Mouse (Mus musculus): ENCODE results near the gene 4930578G10Rik. TPM values are rescaled to one million over a fixed set of nuclear protein-coding genes. Genes with fewer than 3 reads are reported as not detected.

Gene 4930578G10Rik
- total and polyA plus RNA-seq, 3 experiments = 0.22 TPM; not detected in 2

DNA sequence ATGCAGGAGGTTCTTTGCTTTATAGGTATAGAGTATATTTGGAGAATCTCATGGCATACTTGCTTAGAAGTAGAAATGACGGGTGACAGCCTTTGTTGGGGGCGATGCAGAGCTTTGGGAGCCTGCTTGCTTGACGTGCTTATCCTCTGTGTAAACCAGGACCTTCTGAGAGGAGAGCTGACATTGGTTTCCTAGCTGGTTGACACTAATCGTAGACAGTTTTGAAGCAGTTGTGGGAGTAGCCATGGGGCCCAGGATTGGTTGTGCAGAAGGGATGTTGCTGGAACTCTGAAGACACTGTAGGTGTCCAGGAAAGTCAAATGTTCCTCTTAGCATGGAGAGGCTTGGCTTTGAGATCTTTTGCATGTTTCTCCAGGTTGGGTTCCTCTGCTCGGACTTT is 132.8 kb downstream of the 4930578G10Rik start:
- Histone ChIP-seq H3K36me3 (replicated peaks) (peaks cover 20% of the 10 kb centered on the region), H3K4me3 (ENCODE audit: low read depth, low read length) (peak overlapping the region; percentile 55; the same call in 1 of the 2 replicates), H3K27me3 (ENCODE audit: insufficient read depth, low read length) (no peaks in the 10 kb centered on the region), H3K9me3 (replicated peaks) (no peaks in the 10 kb centered on the region), H3K4me1 (ENCODE audit: insufficient read depth, low read depth, low read length) (peaks cover 89% of the 10 kb centered on the region)
- TF ChIP-seq TAL1 (conservative IDR thresholded peaks at IDR 0.05; ENCODE audit: low read depth, low read length) = no peak
- no peak for TF ChIP-seq GATA1 (IDR thresholded peaks at IDR 0.05; ENCODE audit: borderline replicate concordance, low read length)
- TF ChIP-seq POLR2AphosphoS5 (IDR thresholded peaks at IDR 0.05; ENCODE audit: insufficient replicate concordance, low read depth, low read length) = no peak
- TF ChIP-seq CTCF (IDR thresholded peaks at IDR 0.05; ENCODE audit: low read depth, low read length) = no peak
- TF ChIP-seq GATA2 (IDR thresholded peaks at IDR 0.05; ENCODE audit: borderline replicate concordance, low read depth, low read length) = no peak
- ATAC-seq (ENCODE audit: extremely low read depth, insufficient number of reproducible peaks, low FRiP score, poor library complexity, severe bottlenecking) = no peak
- DNase-seq (ENCODE audit: low spot score) = no peak

DNA sequence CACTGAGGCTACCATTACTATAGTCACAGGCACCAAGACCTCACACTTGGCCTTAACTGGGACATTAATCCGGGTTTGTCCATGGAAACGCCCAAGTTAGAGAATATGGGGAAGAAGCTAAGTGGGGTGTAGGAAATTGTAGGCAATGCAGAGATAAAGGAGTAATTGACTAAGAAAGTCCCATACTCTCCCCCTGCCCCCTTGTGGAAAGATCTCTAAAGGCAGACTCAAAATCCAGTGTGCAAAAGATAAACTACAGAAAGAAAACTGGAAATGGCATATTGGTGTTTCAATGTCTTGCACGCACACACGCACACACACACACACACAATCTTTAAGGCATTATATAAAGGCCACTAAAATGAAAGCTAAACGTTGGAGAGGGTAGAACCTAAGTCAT is 135.4 kb downstream of the 4930578G10Rik start:
- H3K27me3 ChIP-seq (ENCODE audit: insufficient read depth, low read length) = no peaks in the 10 kb centered on the region
- peaks cover 88% of the 10 kb centered on the region for H3K4me1 ChIP-seq (ENCODE audit: insufficient read depth, low read depth, low read length)
- H3K4me3 ChIP-seq (ENCODE audit: low read depth, low read length) = peak overlapping the region; percentile 39; the same call in 1 of the 2 replicates
- no peaks in the 10 kb centered on the region for H3K9me3 ChIP-seq (replicated peaks)
- no peak for ATAC-seq (ENCODE audit: extremely low read depth, insufficient number of reproducible peaks, low FRiP score, poor library complexity, severe bottlenecking)
- DNase-seq (ENCODE audit: low spot score) = no peak
- TF ChIP-seq TAL1 (conservative IDR thresholded peaks at IDR 0.05; ENCODE audit: low read depth, low read length) (no peak), CTCF (IDR thresholded peaks at IDR 0.05; ENCODE audit: low read depth, low read length) (no peak), GATA2 (IDR thresholded peaks at IDR 0.05; ENCODE audit: borderline replicate concordance, low read depth, low read length) (no peak), GATA1 (IDR thresholded peaks at IDR 0.05; ENCODE audit: borderline replicate concordance, low read length) (no peak), POLR2AphosphoS5 (IDR thresholded peaks at IDR 0.05; ENCODE audit: insufficient replicate concordance, low read depth, low read length) (no peak)
- peaks cover 36% of the 10 kb centered on the region for H3K36me3 ChIP-seq (replicated peaks)

DNA sequence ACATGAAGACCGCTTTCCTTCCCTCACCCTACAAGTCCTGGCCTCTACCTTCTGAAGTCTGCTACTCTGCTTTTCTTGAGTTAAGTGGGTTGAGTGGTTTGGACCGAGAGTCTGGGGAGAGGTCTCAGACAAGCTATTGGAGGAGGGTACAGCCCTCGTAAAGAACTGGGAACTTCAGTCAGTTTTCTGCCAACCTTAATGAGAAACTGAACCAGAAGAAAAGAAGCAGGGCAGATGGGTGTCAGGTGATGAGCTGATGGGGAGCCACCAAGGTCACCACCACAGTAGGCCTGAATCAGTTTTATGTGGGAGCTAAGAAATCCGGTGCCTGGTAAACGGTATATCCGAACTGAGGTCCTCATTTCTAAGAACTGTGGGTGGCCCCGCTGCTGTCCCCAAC is 136.8 kb downstream of the 4930578G10Rik start:
- Histone ChIP-seq H3K4me3 (ENCODE audit: low read depth, low read length) (no peak overlapping the region; the same call in 1 of the 2 replicates), H3K9me3 (replicated peaks) (no peaks in the 10 kb centered on the region), H3K36me3 (replicated peaks) (peaks cover 46% of the 10 kb centered on the region), H3K4me1 (ENCODE audit: insufficient read depth, low read depth, low read length) (peaks cover 83% of the 10 kb centered on the region), H3K27me3 (ENCODE audit: insufficient read depth, low read length) (no peaks in the 10 kb centered on the region)
- no peak for TF ChIP-seq GATA2 (IDR thresholded peaks at IDR 0.05; ENCODE audit: borderline replicate concordance, low read depth, low read length)
- DNase-seq (ENCODE audit: low spot score) = no peak
- ATAC-seq (ENCODE audit: extremely low read depth, insufficient number of reproducible peaks, low FRiP score, poor library complexity, severe bottlenecking) = no peak

DNA sequence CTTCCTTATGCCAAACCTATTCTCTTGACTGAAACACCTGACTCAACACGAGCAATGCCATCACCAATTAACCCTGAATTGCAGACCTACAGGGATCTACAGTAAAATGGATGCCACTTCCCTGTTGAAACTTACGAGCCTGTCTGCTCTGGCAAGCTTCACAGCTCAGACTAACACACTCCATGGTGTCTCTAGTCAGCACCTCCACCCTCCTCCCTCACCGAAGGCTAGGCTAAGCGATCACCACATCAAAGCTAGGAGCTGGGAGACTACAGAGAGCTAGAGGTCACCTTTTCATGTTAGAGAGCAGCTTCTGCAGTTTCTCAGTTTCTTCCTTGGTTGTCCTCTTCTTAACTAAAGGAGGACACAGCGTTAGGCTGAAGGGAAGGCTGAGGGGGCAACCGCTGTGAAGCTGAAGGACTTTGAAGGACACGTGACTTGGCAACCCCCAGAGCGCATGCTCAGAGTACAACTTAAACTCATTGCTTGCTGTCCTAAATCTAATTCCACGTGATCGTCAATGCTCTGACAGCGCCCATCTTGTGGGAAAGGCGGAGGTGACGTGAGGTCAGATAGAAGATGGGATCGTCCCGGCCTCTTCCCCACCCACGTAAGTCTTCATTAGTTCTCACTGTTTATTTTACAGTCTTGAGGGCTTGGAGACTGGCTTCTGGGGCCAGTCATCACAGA is 137.5 kb downstream of the 4930578G10Rik start:
- ATAC-seq (ENCODE audit: extremely low read depth, insufficient number of reproducible peaks, low FRiP score, poor library complexity, severe bottlenecking) (no peak), DNase-seq (ENCODE audit: low spot score) (no peak)
- H3K9me3 ChIP-seq (replicated peaks) = peaks cover 3% of the 10 kb centered on the region
- peaks cover 49% of the 10 kb centered on the region for H3K36me3 ChIP-seq (replicated peaks)
- H3K4me3 ChIP-seq (ENCODE audit: low read depth, low read length) = no peak overlapping the region; the same call in 1 of the 2 replicates
- H3K4me1 ChIP-seq (ENCODE audit: insufficient read depth, low read depth, low read length) = peaks cover 84% of the 10 kb centered on the region
- TF ChIP-seq CTCF (IDR thresholded peaks at IDR 0.05; ENCODE audit: low read depth, low read length) (no peak), GATA1 (IDR thresholded peaks at IDR 0.05; ENCODE audit: borderline replicate concordance, low read length) (no peak), GATA2 (IDR thresholded peaks at IDR 0.05; ENCODE audit: borderline replicate concordance, low read depth, low read length) (no peak), POLR2AphosphoS5 (IDR thresholded peaks at IDR 0.05; ENCODE audit: insufficient replicate concordance, low read depth, low read length) (no peak), TAL1 (conservative IDR thresholded peaks at IDR 0.05; ENCODE audit: low read depth, low read length) (no peak)
- no peaks in the 10 kb centered on the region for H3K27me3 ChIP-seq (ENCODE audit: insufficient read depth, low read length)

DNA sequence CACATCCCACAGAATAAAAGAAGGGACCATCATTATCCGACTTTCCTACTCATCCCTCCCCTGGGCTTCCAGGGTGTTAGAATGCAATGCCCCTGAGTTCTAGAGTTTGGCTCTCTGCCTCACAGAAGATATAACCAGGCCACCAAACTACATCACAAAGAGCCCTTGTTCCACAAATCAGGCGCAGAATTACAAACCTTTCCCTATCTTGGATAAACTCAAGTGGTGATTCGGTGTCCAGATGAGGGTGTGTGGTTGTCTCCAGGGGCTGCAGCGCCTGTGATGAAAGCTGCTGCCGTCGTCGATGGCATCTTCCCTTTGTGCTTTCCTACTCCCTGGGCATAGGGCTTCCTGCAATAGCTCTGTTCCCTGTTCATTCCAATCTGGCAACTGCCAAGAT is 138.8 kb downstream of the 4930578G10Rik start, which contains the start of gene Fam205c:
TSS of gene Fam205c (minus strand) at position 101 of the 400 bp plus-strand sequence.
- DNase-seq (ENCODE audit: low spot score) (no peak), ATAC-seq (ENCODE audit: extremely low read depth, insufficient number of reproducible peaks, low FRiP score, poor library complexity, severe bottlenecking) (no peak)
- H3K9me3 ChIP-seq (replicated peaks) = peaks cover 3% of the 10 kb centered on the region
- no peaks in the 10 kb centered on the region for H3K27me3 ChIP-seq (ENCODE audit: insufficient read depth, low read length)
- peaks cover 80% of the 10 kb centered on the region for H3K4me1 ChIP-seq (ENCODE audit: insufficient read depth, low read depth, low read length)
- peak within 1 kb of the TSS; percentile 36; the same call in 1 of the 2 replicates for H3K4me3 ChIP-seq (ENCODE audit: low read depth, low read length)
- TF ChIP-seq TAL1 (conservative IDR thresholded peaks at IDR 0.05; ENCODE audit: low read depth, low read length) = no peak
- H3K36me3 ChIP-seq (replicated peaks) = peaks cover 49% of the 10 kb centered on the region

DNA sequence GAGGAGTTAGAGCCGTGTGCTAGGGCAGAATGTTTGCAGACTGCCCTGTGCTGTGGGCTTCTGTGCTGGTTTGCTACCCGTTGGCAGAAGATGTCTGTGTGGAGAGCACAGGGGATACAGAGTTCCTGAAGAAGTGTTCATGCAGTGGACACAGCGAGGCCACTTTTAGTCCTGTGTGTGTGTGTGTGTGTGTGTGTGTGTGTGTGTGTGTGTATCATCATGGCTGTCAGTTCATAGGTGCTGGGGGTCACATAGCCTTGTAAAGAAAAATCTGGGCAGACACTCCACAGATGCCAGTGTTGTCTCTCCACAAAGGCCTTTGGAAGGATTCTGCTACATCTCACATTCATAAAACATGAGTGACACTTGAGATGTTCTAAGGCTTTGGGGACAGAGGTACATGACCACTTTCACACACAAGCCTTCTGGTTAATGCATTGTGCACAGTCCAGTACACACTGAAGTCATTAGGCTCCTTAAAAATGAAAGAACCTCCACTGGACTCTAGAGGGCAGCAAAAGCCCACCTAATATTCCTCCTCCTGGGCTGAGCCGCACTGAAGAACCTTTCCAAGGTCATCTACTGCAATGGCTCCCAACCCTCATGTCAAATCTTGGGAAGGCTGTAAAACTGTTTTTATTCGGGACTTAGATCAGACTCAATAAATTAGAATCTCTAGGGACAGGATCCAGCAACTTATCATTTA is 141.4 kb downstream of the 4930578G10Rik start:
- ATAC-seq (ENCODE audit: extremely low read depth, insufficient number of reproducible peaks, low FRiP score, poor library complexity, severe bottlenecking) (no peak), DNase-seq (ENCODE audit: low spot score) (no peak)
- peaks cover 78% of the 10 kb centered on the region for H3K4me1 ChIP-seq (ENCODE audit: insufficient read depth, low read depth, low read length)
- TF ChIP-seq TAL1 (conservative IDR thresholded peaks at IDR 0.05; ENCODE audit: low read depth, low read length) = no peak
- TF ChIP-seq CTCF (IDR thresholded peaks at IDR 0.05; ENCODE audit: low read depth, low read length) = no peak
- no peak for TF ChIP-seq GATA2 (IDR thresholded peaks at IDR 0.05; ENCODE audit: borderline replicate concordance, low read depth, low read length)
- no peak for TF ChIP-seq POLR2AphosphoS5 (IDR thresholded peaks at IDR 0.05; ENCODE audit: insufficient replicate concordance, low read depth, low read length)
- TF ChIP-seq GATA1 (IDR thresholded peaks at IDR 0.05; ENCODE audit: borderline replicate concordance, low read length) = no peak
- H3K27me3 ChIP-seq (ENCODE audit: insufficient read depth, low read length) = no peaks in the 10 kb centered on the region
- peaks cover 42% of the 10 kb centered on the region for H3K36me3 ChIP-seq (replicated peaks)
- no peak overlapping the region for H3K4me3 ChIP-seq (ENCODE audit: low read depth, low read length)
- H3K9me3 ChIP-seq (replicated peaks) = peaks cover 3% of the 10 kb centered on the region

All from G1E (cell line).